Mouse (Mus musculus) kidney, adult 8-10 months (tissue): ENCODE results near the gene Olfr361.
"Not testable (repeated sequence)": the region's sequence is repeated elsewhere in the genome, so short reads cannot be mapped to it uniquely, and the experiment has no call there.

Experiments used
- DNase-seq, 2 experiments: peaks; one replicate each; pipeline ENCODE4 v3.0.0; 2022

Olfr361 gene

GRCm38 (mm10) chr2:37089190-37089589, at the start of gene Olfr361:
Gene Olfr361, minus strand, starts transcription at chr2:37089290.
- not testable (repeated sequence) for DNase-seq

GRCm38 (mm10) chr2:37117810-37118209, 28.7 kb upstream of the Olfr361 start, which contains the start of gene Olfr362:
Gene Olfr362, minus strand, starts transcription at chr2:37117910.
- no peak for DNase-seq

- no peak for DNase-seq
Observed at GRCm38 (mm10) chr2:37065446-37065845, 23.6 kb downstream of the Olfr361 start, which contains the start of gene Olfr360. Gene Olfr360, plus strand, starts transcription at chr2:37065746.
